Mouse (Mus musculus): ENCODE data around the gene Snap91. TPM values are rescaled to one million over a fixed set of nuclear protein-coding genes. Genes with fewer than 3 reads are reported as not detected.

Snap91 gene
- polyA plus RNA-seq, 1 experiment from 2014 or later: 0.15 TPM

GRCm38 (mm10) chr9:86778212-86778611 is 102.2 kb downstream of the Snap91 start:
- Histone ChIP-seq H3K9ac (no peak overlapping the region), H3K4me2 (no peak overlapping the region), H3K9me3 (replicated peaks) (no peaks in the 10 kb centered on the region), H3K36me3 (no peaks in the 10 kb centered on the region), H3K4me3 (replicated peaks) (no peak overlapping the region), H3K4me1 (replicated peaks) (no peaks in the 10 kb centered on the region), H3K27me3 (no peaks in the 10 kb centered on the region), H3K27ac (no peak overlapping the region)
- 54% methylated on average over 4 of the region's 4 CpGs for WGBS (ENCODE audit: insufficient replicate concordance)
- DNase-seq (no peak), ATAC-seq (ENCODE audit: low read depth) (no peak)

- no peaks in the 10 kb centered on the region for H3K27me3 ChIP-seq
- no peaks in the 10 kb centered on the region for H3K4me1 ChIP-seq (replicated peaks)
- DNase-seq: no peak
- H3K9ac ChIP-seq: no peak overlapping the region
- 58% methylated on average over 7 of the region's 7 CpGs for WGBS (ENCODE audit: insufficient replicate concordance)
- no peaks in the 10 kb centered on the region for H3K9me3 ChIP-seq (replicated peaks)
- ATAC-seq (ENCODE audit: low read depth): no peak
- H3K36me3 ChIP-seq: no peaks in the 10 kb centered on the region
- no peak overlapping the region for H3K4me2 ChIP-seq
- no peak overlapping the region for H3K4me3 ChIP-seq (replicated peaks)
- H3K27ac ChIP-seq: no peak overlapping the region
Measured at GRCm38 (mm10) chr9:86777309-86777708, 103.1 kb downstream of the Snap91 start.

GRCm38 (mm10) chr9:86775374-86775773 is 105.1 kb downstream of the Snap91 start:
- DNase-seq: no peak

GRCm38 (mm10) chr9:86773996-86774395 is 106.5 kb downstream of the Snap91 start:
- no peak overlapping the region for H3K9ac ChIP-seq
- no peak for ATAC-seq (ENCODE audit: low read depth)

More at GRCm38 (mm10) chr9:86775374-86775773, 105.1 kb downstream of the Snap91 start:
- H3K9ac ChIP-seq: no peak overlapping the region
- no peak overlapping the region for H3K27ac ChIP-seq
- WGBS (ENCODE audit: insufficient replicate concordance): 77% methylated on average over 6 of the region's 6 CpGs
- H3K4me1 ChIP-seq (replicated peaks): no peaks in the 10 kb centered on the region
- H3K36me3 ChIP-seq: no peaks in the 10 kb centered on the region
- no peak for ATAC-seq (ENCODE audit: low read depth)
- no peak overlapping the region for H3K4me3 ChIP-seq (replicated peaks)
- H3K4me2 ChIP-seq: no peak overlapping the region
- no peaks in the 10 kb centered on the region for H3K9me3 ChIP-seq (replicated peaks)
- no peaks in the 10 kb centered on the region for H3K27me3 ChIP-seq

GRCm38 (mm10) chr9:86772897-86773296 is 107.6 kb downstream of the Snap91 start:
- no peaks in the 10 kb centered on the region for H3K9me3 ChIP-seq (replicated peaks)
- 66% methylated on average over 3 of the region's 3 CpGs for WGBS (ENCODE audit: insufficient replicate concordance)
- no peak for ATAC-seq (ENCODE audit: low read depth)
- H3K4me2 ChIP-seq: no peak overlapping the region
- H3K27ac ChIP-seq: no peak overlapping the region
- H3K36me3 ChIP-seq: no peaks in the 10 kb centered on the region
- DNase-seq: no peak
- no peaks in the 10 kb centered on the region for H3K27me3 ChIP-seq
- H3K4me3 ChIP-seq (replicated peaks): no peak overlapping the region
- H3K9ac ChIP-seq: no peak overlapping the region
- no peaks in the 10 kb centered on the region for H3K4me1 ChIP-seq (replicated peaks)

More at GRCm38 (mm10) chr9:86773996-86774395, 106.5 kb downstream of the Snap91 start:
- 72% methylated on average over 8 of the region's 8 CpGs for WGBS (ENCODE audit: insufficient replicate concordance)
- Histone ChIP-seq H3K4me1 (replicated peaks) (no peaks in the 10 kb centered on the region), H3K27ac (no peak overlapping the region), H3K36me3 (no peaks in the 10 kb centered on the region), H3K27me3 (no peaks in the 10 kb centered on the region), H3K4me3 (replicated peaks) (no peak overlapping the region), H3K9me3 (replicated peaks) (no peaks in the 10 kb centered on the region), H3K4me2 (no peak overlapping the region)
- DNase-seq: no peak

- no peak overlapping the region for H3K27ac ChIP-seq
- no peak overlapping the region for H3K4me3 ChIP-seq (replicated peaks)
- no peaks in the 10 kb centered on the region for H3K27me3 ChIP-seq
- H3K9me3 ChIP-seq (replicated peaks): no peaks in the 10 kb centered on the region
- no peaks in the 10 kb centered on the region for H3K4me1 ChIP-seq (replicated peaks)
- DNase-seq (no peak), ATAC-seq (ENCODE audit: low read depth) (no peak)
- WGBS (ENCODE audit: insufficient replicate concordance): 74% methylated on average over 10 of the region's 10 CpGs
- H3K4me2 ChIP-seq: no peak overlapping the region
- no peak overlapping the region for H3K9ac ChIP-seq
- no peaks in the 10 kb centered on the region for H3K36me3 ChIP-seq
Measured at GRCm38 (mm10) chr9:86766991-86767390, 113.5 kb downstream of the Snap91 start.

- Histone ChIP-seq H3K27me3 (no peaks in the 10 kb centered on the region), H3K4me1 (replicated peaks) (no peaks in the 10 kb centered on the region), H3K36me3 (no peaks in the 10 kb centered on the region), H3K9me3 (replicated peaks) (no peaks in the 10 kb centered on the region), H3K27ac (no peak overlapping the region), H3K4me2 (no peak overlapping the region), H3K9ac (no peak overlapping the region), H3K4me3 (replicated peaks) (no peak overlapping the region)
- no peak for ATAC-seq (ENCODE audit: low read depth)
- 39% methylated on average over 2 of the region's 2 CpGs for WGBS (ENCODE audit: insufficient replicate concordance)
- no peak for DNase-seq
Measured at GRCm38 (mm10) chr9:86764002-86764401, 116.5 kb downstream of the Snap91 start.

GRCm38 (mm10) chr9:86762477-86763376 is 117.7 kb downstream of the Snap91 start:
- DNase-seq: no peak
- Histone ChIP-seq H3K4me3 (replicated peaks) (no peak overlapping the region), H3K36me3 (no peaks in the 10 kb centered on the region), H3K9me3 (replicated peaks) (no peaks in the 10 kb centered on the region), H3K9ac (no peak overlapping the region), H3K4me2 (no peak overlapping the region), H3K27ac (no peak overlapping the region), H3K27me3 (no peaks in the 10 kb centered on the region), H3K4me1 (replicated peaks) (no peaks in the 10 kb centered on the region)
- 57% methylated on average over 8 of the region's 8 CpGs for WGBS (ENCODE audit: insufficient replicate concordance)
- ATAC-seq (ENCODE audit: low read depth): no peak

- DNase-seq: no peak
- no peaks in the 10 kb centered on the region for H3K36me3 ChIP-seq
- no peaks in the 10 kb centered on the region for H3K9me3 ChIP-seq (replicated peaks)
- ATAC-seq (ENCODE audit: low read depth): no peak
- no peak overlapping the region for H3K4me3 ChIP-seq (replicated peaks)
- no peak overlapping the region for H3K9ac ChIP-seq
- no peaks in the 10 kb centered on the region for H3K4me1 ChIP-seq (replicated peaks)
- 25% methylated on average over 13 of the region's 13 CpGs for WGBS (ENCODE audit: insufficient replicate concordance)
- H3K27ac ChIP-seq: no peak overlapping the region
- H3K27me3 ChIP-seq: no peaks in the 10 kb centered on the region
- H3K4me2 ChIP-seq: no peak overlapping the region
Measured at GRCm38 (mm10) chr9:86745926-86746581, 134.4 kb downstream of the Snap91 start.

- no peak overlapping the region for H3K4me2 ChIP-seq
- DNase-seq (no peak), ATAC-seq (ENCODE audit: low read depth) (no peak)
- H3K9ac ChIP-seq: no peak overlapping the region
- WGBS (ENCODE audit: insufficient replicate concordance): 27% methylated on average over 5 of the region's 5 CpGs
- H3K4me1 ChIP-seq (replicated peaks): no peaks in the 10 kb centered on the region
- no peak overlapping the region for H3K4me3 ChIP-seq (replicated peaks)
- no peaks in the 10 kb centered on the region for H3K9me3 ChIP-seq (replicated peaks)
- no peaks in the 10 kb centered on the region for H3K36me3 ChIP-seq
- no peaks in the 10 kb centered on the region for H3K27me3 ChIP-seq
- H3K27ac ChIP-seq: no peak overlapping the region
Measured at GRCm38 (mm10) chr9:86744041-86744440, 136.4 kb downstream of the Snap91 start.

GRCm38 (mm10) chr9:86742959-86743911 is 137.2 kb downstream of the Snap91 start, which contains the start of gene Prss35:
Gene Prss35 (plus strand): TSS chr9:86743649.
- no peaks in the 10 kb centered on the region for H3K27me3 ChIP-seq
- no peak within 1 kb of the TSS for H3K9ac ChIP-seq
- H3K9me3 ChIP-seq (replicated peaks): no peaks in the 10 kb centered on the region
- no peak for ATAC-seq (ENCODE audit: low read depth)
- no peak within 1 kb of the TSS for H3K27ac ChIP-seq
- H3K4me2 ChIP-seq: no peak within 1 kb of the TSS
- 7% methylated on average over 19 of the region's 19 CpGs for WGBS (ENCODE audit: insufficient replicate concordance)
- H3K4me3 ChIP-seq (replicated peaks): no peak within 1 kb of the TSS
- no peak for DNase-seq
- H3K36me3 ChIP-seq: no peaks in the 10 kb centered on the region
- no peaks in the 10 kb centered on the region for H3K4me1 ChIP-seq (replicated peaks)
